Mouse (Mus musculus) embryonic facial prominence, embryonic 10.5 days (tissue): ENCODE measurements around the gene 2210016F16Rik. TPM values are rescaled to one million over a fixed set of nuclear protein-coding genes. Genes with fewer than 3 reads are reported as not detected.
A peak's percentile ranks its signal among the peaks of the same experiment; 100 is the strongest.

Source experiments
- microRNA counts: library from miRNA; unstranded; fragments of <30 nt; microRNA quantifications from one replicate; lab custom pipeline; 2017
- microRNA-seq: library from miRNA; unstranded; fragments of <30 nt; microRNA quantifications from one replicate; pipeline ENCODE4, GENCODE M21; 2017
- polyA plus RNA-seq: library from polyadenylated mRNA; unstranded; fragments of >200 nt; fragmentation: Nextera tagmentation; extraction: Ambion mirVana; gene quantifications from 2 replicates; pipeline ENCODE4 v1.2.1, GENCODE M21; 2016

2210016F16Rik gene
- polyA plus RNA-seq, 1 experiment from 2014 or later: 23.8 TPM

MicroRNA genes within 50 kb of the gene (microRNA counts, 519-probe panel; counts per million panel counts)
- microRNA mmu-miR-7a (lab: Ali Mortazavi, UCI): 4,509 counts per million, percentile 83 among the panel's probes with 10 or more counts

Small RNAs within 50 kb of the gene (microRNA-seq; reads per million reads assigned to microRNA genes)
- 181 reads per million, percentile 56 among the genes with 10 or more reads in this experiment for gene Mir7-1

Other genes with a start within 250 kb of the 2210016F16Rik start
- gene Idnk, start 227.6 kb downstream of the 2210016F16Rik start, polyA plus RNA-seq: 43.2 and 43.3 TPM in 2 replicates
- gene Ubqln1, start 169.6 kb downstream of the 2210016F16Rik start, polyA plus RNA-seq: 135 and 144 TPM in 2 replicates
- 17.5 and 18.4 TPM in 2 replicates for gene Gkap1, start 109.5 kb downstream of the 2210016F16Rik start, polyA plus RNA-seq
- 0.73 and 0.86 TPM in 2 replicates for gene Kif27, start 26.1 kb downstream of the 2210016F16Rik start, polyA plus RNA-seq
- gene Rmi1, start 17.0 kb upstream of the 2210016F16Rik start, polyA plus RNA-seq: 27.8 and 28.1 TPM in 2 replicates
- gene Hnrnpk, start 18.1 kb upstream of the 2210016F16Rik start, polyA plus RNA-seq: 2,126 and 2,130 TPM in 2 replicates
- not detected in 2 replicates for gene Slc28a3, start 225.7 kb upstream of the 2210016F16Rik start, polyA plus RNA-seq